Mouse (Mus musculus): Measurements from ENCODE around the gene Tulp4. TPM values are rescaled to one million over a fixed set of nuclear protein-coding genes. Genes with fewer than 3 reads are reported as not detected.

Gene Tulp4
- total RNA-seq, 2 experiments from 2014 or later: 4.4 to 12.5 TPM

DNA sequence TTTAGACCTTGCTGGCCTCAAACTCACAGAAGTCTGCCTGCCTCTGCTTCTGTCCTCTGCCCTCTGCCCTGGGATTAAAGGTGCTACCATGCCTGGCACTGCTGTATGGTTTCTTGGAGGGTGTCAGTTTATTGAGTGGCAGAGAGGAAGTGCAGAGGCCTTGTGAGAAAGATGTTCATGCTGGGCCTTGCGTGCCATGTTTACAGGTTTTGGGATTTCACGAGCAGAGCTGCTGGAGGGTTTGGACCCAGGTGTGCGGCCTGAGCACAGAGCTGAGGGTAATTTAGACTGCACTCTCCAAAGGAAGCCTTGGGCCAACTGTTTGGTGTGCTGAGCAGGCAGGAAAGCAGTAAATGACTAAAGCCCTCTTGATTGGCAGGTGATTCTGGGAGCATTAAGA, 11.7 kb downstream of the Tulp4 start:
- no peak for ATAC-seq (replicated peaks; ENCODE audit: low FRiP score, low TSS enrichment, poor library complexity, severe bottlenecking)

DNA sequence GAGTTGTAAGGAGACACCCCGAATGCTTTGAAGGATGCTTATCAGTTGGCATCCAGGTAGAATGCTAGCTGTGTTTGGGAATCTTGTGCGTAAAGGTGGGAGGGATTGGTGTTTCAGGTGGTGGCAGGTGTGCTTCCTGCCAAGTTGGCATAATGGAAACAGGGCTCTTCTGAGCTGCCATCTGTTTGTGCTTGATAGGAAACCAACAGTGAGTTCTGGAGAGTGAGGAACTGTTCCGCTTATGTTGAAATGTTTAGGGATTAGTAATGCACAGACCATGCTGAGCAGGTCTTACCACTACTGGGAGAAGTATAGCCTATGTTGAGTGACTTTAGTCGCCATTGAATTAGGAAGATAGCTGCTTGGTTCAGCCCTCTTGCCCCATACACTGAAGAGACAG, 12.6 kb downstream of the Tulp4 start:
- ATAC-seq (replicated peaks; ENCODE audit: low FRiP score, low TSS enrichment, poor library complexity, severe bottlenecking): no peak

- ATAC-seq (replicated peaks; ENCODE audit: low FRiP score, low TSS enrichment, poor library complexity, severe bottlenecking): no peak
These were observed 17.5 kb downstream of the Tulp4 start for GRCm38 (mm10) chr17:6123776-6124175.

GRCm38 (mm10) chr17:6125441-6125840, 19.2 kb downstream of the Tulp4 start:
- no peak for ATAC-seq (replicated peaks; ENCODE audit: low FRiP score, low TSS enrichment, poor library complexity, severe bottlenecking)

DNA sequence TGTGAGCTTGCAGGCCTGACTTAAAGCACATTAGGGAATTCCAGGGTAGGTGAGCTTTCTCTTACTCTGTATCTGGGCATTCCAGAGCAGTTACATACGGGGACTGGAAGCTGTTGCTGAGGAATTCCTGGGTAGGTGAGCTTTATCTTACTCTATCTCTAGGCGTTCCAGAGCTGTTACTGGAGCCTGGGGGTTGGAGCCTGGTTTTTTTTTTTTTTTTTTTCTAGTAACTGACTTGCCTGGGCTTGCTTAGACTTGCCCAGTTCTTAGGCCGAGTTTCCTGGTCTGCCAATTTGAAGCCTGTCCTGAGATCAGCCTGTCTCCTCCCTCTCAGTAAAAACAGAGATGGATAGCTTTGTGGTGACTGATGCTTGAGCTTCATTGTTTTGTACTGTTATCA, 21.8 kb downstream of the Tulp4 start:
- no peak for ATAC-seq (replicated peaks; ENCODE audit: low FRiP score, low TSS enrichment, poor library complexity, severe bottlenecking)

DNA sequence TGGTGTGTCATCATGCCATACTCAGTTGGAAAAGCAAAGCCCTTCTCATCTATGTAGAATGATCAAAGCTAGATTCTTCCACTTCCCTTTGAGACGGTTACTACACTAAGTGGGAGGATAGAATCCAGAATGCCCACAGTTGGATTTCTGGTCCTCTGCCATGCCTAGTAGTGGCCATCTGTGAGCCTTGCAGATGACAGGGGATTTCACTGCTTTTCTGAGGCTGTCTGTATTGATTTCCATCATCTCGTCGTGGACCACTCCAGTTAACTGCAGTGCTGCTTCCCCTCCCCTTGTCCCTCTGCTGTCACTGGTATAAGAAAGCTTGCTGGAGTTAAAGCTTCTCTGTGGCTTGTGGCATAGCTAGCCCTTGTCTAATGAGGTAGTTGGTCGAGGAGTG, 23.1 kb downstream of the Tulp4 start:
- no peak for ATAC-seq (replicated peaks; ENCODE audit: low FRiP score, low TSS enrichment, poor library complexity, severe bottlenecking)

DNA sequence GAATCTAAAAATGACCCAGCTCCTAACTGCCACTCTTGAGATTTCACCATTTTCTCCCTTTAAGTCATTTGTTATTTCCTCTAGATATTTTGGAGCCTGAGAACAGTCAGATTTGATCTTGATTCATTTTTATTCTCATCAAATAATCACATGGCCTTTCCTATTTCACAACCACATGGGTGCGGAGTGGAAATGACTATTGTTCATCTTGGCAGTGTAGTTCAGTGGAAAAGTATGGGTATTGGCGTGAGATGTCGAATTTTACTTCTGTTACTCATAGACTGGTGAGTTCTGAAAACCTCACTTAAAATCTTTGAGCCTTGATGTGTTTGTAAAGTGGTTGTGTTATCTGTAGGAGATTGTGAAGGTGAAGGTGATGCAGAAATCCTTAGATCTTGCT, 24.8 kb downstream of the Tulp4 start:
- no peak for ATAC-seq (replicated peaks; ENCODE audit: low FRiP score, low TSS enrichment, poor library complexity, severe bottlenecking)

DNA sequence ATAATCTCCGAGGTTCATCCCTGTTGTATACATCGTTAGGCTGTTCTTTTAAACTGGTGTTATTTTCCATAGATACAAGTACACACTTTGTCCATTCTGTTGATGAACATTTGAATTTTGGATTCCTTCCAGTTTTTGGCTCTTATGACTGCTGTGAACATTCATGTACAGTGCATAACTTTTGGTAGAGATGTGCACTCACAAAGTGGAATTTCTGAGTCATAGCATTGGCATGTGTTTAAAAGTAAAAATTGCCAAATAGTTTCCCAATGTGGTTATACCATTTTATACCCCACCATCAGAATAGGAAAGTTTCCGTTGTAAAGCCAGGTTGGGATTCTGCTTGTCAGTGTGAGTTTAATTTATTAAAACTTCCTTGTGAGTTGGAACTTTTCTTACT, 34.6 kb downstream of the Tulp4 start:
- no peak for ATAC-seq (replicated peaks; ENCODE audit: low FRiP score, low TSS enrichment, poor library complexity, severe bottlenecking)

DNA sequence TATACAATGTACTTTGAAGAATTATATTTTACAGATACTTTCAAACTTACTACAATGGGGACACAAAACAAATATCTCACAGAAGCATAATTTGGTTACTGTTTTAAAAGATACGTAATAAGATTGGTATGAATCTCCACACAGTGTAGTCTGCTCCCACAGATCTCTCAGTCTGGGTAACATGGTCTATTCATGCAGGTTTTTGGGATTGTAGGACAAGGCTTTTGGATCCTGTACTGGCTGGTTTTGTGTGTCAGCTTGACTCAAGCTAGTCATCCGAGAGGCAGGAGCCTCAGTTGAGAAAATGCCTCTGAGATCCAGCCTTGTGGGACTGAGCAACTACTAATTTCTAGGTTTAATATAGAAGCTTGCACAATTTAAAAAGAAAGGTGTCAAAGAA, 35.1 kb downstream of the Tulp4 start:
- no peak for ATAC-seq (replicated peaks; ENCODE audit: low FRiP score, low TSS enrichment, poor library complexity, severe bottlenecking)

- no peak for ATAC-seq (replicated peaks; ENCODE audit: low FRiP score, low TSS enrichment, poor library complexity, severe bottlenecking)
These were observed 39.0 kb downstream of the Tulp4 start for GRCm38 (mm10) chr17:6145244-6145643.

DNA sequence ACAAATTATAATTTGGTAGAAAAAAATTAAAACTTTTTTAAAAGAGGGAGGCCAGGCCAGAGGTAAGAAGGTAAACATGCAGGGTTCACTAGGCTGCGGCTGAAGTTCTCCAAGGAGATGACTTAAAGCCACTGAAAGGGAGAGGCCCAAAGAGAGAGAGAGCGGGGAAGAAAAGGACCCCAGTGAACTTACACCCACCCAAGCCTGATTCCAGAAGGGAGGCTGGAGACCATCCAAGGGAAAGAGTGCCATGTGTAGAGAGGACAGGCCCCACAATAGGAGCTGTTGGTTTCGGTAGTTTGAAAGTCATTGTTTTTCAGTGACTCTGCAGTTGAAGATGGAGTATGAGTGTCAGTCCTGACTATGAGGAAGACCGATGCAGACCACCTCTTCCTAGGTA, 46.7 kb downstream of the Tulp4 start:
- no peak for ATAC-seq (replicated peaks; ENCODE audit: low FRiP score, low TSS enrichment, poor library complexity, severe bottlenecking)

- no peak for ATAC-seq (replicated peaks; ENCODE audit: low FRiP score, low TSS enrichment, poor library complexity, severe bottlenecking)
These were observed 47.3 kb downstream of the Tulp4 start for GRCm38 (mm10) chr17:6153581-6153980.

DNA sequence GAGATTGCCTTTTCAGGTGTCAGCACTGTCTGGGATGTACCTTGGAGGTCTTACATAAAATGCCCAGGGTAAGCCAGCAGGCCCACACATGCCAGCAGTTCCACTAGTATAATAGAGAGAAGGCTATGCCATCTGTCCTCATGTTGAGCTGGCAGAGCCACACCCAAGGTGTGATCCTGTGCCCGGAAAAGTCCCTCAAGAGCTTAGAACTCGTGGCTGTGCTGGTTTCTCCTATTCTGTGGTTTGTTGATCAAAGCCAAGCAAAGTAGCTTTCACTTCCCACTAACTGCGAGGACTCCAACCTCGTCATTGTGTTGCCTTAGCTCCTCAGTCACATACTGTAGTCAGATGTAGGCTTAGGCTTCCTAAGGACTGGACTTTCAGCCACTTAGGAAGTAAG, 48.1 kb downstream of the Tulp4 start:
- ATAC-seq (replicated peaks; ENCODE audit: low FRiP score, low TSS enrichment, poor library complexity, severe bottlenecking): no peak

GRCm38 (mm10) chr17:6160495-6160894, 54.3 kb downstream of the Tulp4 start:
- no peak for ATAC-seq (replicated peaks; ENCODE audit: low FRiP score, low TSS enrichment, poor library complexity, severe bottlenecking)

GRCm38 (mm10) chr17:6161916-6162315, 55.7 kb downstream of the Tulp4 start:
- ATAC-seq (replicated peaks; ENCODE audit: low FRiP score, low TSS enrichment, poor library complexity, severe bottlenecking): no peak

- ATAC-seq (replicated peaks; ENCODE audit: low FRiP score, low TSS enrichment, poor library complexity, severe bottlenecking): no peak
These were observed 56.5 kb downstream of the Tulp4 start for GRCm38 (mm10) chr17:6162761-6163160.

GRCm38 (mm10) chr17:6164911-6165310, 58.7 kb downstream of the Tulp4 start:
- ATAC-seq (replicated peaks; ENCODE audit: low FRiP score, low TSS enrichment, poor library complexity, severe bottlenecking): no peak

- 0 out of 2 replicates have a peak, but pooled peaks have one; percentile 41 for ATAC-seq (replicated peaks; ENCODE audit: low FRiP score, low TSS enrichment, poor library complexity, severe bottlenecking)
These were observed 66.2 kb downstream of the Tulp4 start for GRCm38 (mm10) chr17:6172440-6172839.

DNA sequence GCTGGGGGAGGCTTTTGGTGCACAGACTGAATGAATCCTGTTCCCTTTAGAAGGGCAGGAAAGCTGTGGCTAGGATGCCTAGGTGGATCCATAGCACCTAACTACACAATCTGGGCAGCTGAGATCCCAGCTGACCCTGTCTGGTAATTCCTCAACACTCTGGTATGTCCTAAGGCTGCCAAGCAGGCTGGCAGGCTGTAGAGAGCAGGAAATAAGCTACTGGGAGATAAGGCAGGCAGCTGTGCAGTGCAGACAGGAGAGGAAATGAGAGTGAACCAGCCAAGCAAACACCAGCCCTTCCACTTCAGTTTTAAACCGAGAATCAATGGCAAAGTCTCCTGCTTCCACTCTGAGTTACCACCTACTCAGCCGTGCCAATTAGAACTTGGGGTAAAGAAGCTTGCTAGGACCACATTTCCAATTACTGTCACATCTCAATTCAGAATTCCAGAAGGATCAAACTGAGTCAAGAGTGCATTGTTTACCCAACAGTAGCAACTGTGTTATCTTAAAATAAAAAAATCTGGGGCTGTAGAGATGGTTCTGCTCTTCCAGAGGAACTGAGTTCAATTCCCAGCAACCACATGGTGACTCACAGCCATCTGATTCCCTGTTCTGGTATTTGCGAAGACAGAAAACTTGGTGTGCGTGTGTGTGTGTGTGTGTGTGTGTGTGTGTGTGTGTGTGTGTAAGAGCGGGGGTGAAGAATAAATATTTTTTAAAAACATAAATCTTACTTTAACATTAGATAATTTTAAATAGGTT, 66.9 kb downstream of the Tulp4 start:
- ATAC-seq (replicated peaks; ENCODE audit: low FRiP score, low TSS enrichment, poor library complexity, severe bottlenecking): peak; percentile 99

DNA sequence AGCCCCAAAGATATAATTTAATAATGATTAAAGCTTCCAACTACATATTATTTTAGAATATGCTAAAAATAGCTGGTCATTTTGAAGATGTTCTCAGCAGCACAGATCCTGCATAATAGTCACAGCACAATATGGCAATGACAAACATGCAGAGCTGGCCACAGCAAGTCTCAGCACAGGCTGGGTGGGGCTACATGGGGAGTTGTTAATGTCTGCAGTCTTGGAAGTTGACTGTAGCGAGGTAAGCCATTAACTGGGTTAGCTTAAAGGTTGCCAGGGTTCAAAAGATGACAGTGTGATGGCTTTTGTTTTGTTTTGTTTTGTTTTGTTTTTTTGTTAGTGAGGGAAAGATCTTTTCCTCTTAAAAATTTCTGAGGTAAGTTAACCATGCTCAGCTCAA, 68.3 kb downstream of the Tulp4 start:
- ATAC-seq (replicated peaks; ENCODE audit: low FRiP score, low TSS enrichment, poor library complexity, severe bottlenecking): no peak

GRCm38 (mm10) chr17:6178564-6179267, 72.5 kb downstream of the Tulp4 start:
- ATAC-seq (replicated peaks; ENCODE audit: low FRiP score, low TSS enrichment, poor library complexity, severe bottlenecking): no peak
